Mouse (Mus musculus): ENCODE data around the gene Pias4.
"Not testable (repeated sequence)": the region's sequence is repeated elsewhere in the genome, so short reads cannot be mapped to it uniquely, and the experiment has no call there.

Pias4 gene

DNA sequence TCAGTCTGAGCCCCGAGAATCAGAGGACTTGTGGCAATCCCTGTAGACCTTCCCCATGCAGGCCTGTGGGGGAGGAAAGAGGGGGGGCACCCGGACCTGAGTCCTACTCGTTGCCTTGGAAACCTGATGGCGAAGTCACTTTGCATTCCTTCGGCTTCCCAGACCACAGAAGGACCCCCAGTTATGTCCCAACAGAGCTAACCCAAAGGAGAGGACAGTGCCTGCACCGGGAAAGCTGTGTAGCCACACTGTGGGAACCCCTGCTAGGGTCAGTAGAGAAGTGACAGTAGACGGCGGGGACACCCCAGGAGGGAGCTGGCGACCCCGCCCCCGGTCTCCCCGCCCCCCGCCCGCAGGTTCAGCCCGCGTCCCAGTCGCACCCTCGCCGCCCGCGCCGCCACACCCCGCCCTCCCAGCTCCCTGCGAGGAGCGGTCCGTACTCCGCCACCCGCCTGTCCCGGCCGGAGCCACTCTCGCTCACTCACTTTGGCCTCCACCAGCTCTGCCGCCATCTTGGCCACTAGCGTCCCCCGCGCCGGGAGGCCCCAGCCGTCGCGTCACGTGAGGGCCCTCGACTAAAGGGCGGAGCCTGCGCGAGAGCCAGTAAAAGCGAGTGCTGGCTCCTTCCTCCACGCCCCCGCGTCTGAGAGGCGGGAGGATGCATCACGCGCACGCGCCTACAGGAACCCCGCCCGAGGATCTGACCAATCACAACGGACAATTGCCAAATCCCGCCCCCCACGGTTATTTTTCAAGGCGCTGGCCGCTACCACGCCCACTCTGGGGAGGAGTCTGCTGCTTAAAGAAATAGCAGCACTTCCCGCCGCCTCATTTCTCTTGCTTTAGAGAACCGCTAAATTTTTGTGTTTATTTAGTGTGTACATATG lies at the start of gene Pias4:
Gene Pias4, minus strand, starts transcription at position 724 of the 887 bp plus-strand sequence.
- peak; percentile 100 for DNase-seq

DNA sequence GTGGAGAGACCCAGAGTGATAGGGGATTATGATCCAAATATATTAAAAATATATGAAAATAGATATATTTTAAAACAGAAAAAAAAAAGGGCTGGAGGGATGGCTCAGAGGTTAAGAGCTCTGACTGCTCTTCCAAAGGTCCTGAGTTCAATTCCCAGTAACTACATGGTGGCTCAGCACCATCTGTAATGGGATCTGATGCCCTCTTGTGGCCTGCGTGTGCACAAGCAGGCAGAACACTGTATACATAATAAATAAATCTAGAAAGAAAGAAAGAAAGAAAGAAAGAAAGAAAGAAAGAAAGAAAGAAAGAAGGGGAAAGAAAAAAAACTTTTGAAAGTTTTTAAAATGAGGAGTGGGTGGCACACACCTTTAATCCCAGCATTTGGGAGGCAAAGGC lies 49.5 kb upstream of the Pias4 start:
- not testable (repeated sequence) for DNase-seq

DNA sequence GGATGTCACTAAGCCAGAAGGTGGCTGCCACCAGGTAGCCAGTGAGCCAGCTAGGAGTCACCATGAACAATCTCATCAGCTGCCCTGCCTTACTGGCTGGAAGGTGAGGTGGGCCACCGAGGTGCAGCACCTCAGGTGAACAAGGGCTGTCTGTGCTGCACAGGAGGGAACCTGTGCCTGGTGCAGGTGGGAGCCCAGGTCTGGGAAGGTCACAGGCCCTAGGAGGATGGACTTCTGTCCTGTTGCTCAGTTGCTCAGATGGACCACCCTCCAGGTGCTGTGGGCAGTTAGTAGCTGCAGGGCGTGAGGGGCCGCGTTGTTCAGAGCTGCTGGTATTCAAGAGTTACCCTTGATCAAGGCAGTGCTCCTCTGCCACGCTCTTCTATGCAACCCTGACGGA lies 49.1 kb upstream of the Pias4 start:
- DNase-seq: no peak

DNA sequence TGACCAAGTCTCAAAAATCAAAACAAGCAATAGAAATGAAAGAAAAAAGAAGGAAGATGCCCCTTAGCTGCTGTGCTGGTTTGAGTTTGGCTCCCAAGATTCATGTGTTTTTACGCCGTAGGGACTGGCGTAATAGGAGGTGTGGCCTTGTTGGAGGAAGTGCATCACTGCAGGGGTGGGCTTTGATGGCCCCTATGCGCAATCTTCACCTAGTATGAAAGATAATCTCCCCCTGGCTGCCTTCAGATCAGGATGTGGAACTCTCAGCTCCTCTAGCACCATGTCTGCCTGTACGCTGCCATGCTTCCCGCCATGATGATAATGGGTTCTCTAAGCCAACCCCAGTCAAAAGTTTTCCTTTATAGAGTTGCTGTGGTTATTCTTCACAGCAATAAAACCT lies 48.5 kb upstream of the Pias4 start:
- DNase-seq: no peak

DNA sequence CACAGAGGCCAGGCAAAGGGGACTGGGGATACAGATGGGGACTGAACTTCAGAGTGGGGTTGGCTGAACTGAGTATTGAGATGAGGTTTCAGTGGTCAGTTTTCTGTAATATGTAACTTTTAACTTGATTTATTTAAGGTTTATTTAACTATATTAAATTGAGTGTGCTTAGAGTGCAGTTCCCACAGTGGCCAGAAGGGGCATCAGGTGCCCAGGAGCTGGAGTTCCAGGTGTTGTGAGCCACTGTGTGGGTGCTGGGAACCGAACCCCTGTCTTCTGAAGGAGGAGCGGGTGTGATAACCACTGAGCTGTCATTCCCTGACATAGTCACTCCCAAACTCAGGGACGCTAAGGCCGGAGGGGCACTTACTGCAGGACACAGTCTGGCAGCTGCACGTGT lies 42.4 kb upstream of the Pias4 start:
- DNase-seq: no peak

DNA sequence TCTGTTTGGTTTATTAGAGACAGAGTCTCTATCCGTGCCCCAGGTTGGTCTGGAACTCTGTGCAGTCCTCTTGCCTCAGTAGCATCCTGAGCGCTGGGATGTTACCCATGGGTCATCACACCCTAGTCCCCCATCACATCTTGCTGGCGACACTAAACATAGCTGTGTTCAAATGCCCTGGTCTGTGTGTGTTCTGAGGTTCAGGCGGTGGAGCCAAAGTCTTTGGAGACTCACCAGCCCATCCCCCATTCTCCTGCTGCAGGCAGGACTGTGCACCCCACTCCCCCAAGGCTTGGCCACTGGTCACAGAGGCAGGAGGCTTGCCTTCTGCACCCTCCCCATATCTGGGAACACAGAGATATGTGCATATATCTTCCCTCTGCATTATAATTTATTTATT lies 36.4 kb upstream of the Pias4 start:
- DNase-seq: no peak

DNA sequence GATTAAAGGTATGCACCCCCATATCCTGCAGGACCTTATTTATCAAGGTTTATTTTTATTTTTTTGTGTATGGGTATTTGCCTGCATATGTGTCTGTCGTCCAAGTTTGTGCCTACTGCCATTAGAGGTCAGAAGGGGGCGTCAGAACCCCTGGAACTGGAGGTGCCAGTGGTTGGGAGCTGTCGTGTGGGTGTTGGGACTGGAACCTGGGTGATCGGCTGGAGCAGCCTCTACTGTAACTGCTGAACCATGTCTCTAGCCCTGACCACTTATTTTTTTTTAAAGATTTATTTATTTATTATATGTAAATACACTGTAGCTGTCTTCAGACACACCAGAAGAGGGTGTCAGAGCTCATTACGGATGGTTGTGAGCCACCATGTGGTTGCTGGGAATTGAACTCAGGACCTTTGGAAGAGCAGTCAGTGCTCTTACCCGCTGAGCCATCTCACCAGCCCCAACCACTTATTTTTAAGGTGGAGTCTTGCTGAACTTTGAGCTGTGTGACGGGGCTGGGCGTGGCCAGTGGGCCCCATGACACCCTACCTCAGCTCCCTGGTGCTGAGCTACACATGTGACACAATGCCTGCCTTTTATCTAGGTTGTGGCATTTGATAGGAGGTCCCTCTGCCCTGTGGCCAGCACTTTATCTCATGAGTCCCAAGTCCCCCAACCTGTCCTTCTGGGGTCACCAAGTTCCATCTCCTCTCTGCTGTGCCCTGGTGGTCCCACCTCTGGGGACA lies 35.4 kb upstream of the Pias4 start:
- DNase-seq: no peak

DNA sequence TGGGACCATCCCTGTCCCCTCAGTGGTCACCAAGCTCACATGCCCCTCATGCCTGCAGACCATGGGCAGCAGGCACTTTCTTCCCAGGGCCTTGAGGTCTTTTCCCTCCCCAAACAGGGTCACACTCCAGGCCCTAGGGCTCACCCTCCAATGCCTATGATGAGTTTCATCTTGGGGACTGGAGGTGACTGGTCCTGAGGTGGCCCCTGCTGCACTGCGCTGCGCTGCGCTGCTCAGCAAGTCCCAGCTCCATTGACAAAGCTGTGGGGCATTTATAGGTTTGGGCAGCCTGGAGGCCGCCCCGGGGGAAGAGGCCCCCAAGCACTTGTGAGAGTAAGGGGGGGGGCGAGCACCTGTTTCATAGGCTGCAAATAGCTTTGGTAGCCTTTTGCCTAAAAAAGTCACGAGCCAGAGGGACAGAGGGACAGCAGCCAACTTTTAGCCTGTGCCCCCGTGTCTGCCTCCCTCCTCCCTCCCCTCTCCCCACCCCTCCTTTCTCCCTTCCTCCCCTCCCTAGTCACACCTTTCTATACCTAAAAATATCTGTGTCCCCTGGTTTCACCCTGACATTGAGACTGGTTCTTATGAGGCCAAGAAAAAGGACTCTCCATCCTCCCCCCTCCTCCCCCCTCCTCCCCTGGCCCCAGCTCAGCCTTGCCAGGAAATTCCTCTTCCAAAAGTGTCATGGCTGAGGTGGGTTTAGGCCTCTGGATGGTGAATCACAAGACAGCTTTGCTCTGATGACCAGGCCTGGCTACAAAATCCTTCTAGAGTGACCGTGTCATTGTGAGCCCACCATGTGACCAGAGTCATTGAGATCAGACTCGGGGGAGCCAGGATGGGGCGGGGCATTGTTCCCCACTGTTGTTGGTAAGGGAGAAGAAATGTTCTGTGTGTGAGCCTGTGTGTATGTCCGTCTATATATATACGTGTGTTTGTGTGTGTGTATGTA lies 34.4 kb upstream of the Pias4 start, which contains the start of gene Nmrk2:
Gene Nmrk2, minus strand, starts transcription at position 245 of the 952 bp plus-strand sequence.
- no peak for DNase-seq

DNA sequence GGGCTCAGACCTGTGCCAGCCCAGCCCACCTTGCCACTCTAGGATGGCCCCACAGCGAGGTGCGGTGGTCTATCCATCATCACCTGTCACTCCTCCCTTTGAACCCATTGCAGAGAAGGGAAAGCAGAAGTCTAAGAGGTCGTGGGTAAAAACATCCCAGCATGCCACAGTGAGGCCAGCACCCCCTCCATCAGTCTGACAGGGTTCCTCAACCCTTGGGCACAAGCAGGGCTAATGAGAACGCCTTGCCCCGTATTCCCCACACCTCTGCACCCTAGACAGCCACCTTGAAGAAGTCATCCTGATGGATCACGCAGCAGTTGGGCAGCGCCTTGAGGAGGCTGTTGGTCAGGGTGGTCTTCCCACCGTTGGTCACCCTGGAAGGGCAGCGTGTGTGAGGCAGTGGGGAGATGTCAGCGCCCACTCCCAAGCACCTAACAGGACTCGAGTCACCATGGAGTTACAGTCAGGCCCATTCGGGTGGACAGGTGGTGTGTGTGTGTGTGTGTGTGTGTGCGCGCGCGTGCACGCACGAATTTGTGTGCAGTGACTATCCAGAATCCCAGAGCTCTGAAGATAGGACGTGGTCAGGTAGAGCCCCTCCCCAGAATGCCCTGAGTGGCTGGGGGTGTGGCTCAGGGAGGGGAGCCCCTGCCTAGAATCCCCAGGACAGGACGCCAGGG lies 33.0 kb upstream of the Pias4 start:
- no peak for DNase-seq

DNA sequence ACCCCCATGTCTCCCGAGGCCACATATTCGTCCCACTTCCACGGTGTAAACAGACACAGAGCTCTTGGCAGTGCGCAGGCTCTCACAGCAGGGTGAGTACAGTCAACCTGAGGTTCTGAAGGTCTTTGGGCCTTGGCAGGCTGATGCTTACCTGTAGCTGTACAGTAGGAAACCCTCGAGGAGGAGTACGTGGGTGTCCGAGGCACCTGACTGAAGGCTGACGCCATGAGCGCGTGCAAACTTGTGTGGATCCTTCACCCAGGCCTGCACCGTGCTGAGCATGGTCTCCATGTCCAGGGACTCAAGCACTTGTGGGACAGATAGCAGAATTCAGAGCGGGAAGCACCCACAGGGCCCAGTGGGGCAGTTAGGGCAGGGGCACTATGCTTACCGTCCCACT lies 32.4 kb upstream of the Pias4 start:
- DNase-seq: no peak

DNA sequence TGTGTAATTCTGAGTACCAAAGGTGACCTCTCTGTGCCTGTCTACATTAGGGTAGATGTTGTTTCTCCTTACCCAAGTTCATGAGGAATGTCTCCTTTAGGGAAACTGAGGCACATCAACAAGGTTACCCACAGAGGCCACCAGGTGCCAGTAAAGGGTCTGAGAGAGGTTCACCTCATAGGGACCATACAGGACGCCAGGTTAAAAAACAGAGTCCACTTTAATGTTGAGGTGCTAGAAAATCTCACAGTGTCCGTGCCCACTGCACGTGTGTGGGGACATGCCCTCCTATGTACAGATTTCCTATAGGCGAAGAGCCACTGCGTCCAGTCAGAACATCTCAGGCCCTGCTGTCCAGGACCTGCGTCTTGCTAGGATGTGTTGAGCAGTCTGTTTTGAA lies 31.3 kb upstream of the Pias4 start:
- DNase-seq: no peak

DNA sequence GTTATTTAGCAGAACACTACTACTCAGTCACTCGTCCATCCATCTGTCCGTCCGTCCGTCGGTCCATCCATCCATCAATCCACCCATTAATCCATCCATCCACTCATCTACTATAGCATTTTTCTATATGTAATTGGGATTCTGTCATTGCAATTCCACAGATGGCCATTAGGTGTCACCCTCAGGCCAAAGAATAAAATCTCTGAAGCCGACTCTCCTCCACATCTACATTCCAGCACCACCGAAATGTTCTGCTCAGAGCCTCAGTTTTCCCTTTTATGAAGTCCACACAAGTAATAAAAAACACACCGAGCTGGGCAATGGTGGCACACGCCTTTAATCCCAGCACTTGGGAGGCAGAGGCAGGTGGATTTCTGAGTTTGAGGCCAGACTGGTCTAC lies 30.5 kb upstream of the Pias4 start:
- DNase-seq: peak; percentile 77

DNA sequence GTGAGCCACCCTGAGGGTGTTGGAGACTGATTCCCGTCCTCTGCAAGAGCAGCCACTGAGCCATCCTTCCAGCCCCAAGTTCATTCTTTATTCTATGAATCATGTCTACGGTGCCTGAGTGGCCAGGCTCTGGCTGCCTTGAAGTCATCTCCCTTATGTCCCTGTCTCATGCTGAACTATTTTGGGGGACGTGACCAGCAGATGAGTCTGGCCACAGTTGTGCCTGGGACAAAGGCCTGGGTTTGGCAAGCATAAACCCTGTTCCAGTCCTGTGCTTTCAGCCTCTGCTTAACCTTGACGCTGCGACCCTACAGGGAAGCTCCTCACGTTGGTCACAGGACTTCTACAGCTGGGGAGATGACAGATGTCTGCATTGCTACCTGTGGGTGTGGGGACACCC lies 29.6 kb upstream of the Pias4 start:
- no peak for DNase-seq

DNA sequence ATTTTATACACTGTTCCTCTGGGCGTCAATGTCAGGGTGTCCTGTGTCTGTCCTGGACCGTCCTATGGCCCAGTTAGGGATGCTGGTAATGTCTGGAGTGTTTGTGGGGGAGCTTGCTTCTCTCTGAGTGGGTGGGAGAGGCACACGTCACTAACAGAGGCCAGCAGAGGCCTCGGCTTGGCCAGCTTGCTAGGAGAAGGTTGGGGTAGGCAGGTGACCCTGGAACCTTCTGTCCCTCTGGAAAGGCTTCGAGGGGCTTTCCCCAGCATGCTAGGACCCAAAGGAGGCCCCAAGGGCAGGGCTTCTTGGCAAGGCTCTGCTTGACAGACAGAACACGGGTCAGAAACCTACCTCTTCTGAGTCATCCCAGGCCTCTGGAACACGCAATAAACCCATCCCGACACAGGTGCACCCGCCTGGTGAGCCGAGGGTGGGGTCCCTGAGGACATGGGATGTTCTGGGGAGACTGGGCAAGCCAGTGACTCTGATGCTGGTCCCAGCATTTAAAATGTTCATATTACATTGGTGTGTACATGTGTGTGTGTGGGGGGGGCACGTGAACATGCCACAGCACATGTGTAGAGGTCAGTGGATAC lies 28.8 kb upstream of the Pias4 start:
- DNase-seq: no peak

DNA sequence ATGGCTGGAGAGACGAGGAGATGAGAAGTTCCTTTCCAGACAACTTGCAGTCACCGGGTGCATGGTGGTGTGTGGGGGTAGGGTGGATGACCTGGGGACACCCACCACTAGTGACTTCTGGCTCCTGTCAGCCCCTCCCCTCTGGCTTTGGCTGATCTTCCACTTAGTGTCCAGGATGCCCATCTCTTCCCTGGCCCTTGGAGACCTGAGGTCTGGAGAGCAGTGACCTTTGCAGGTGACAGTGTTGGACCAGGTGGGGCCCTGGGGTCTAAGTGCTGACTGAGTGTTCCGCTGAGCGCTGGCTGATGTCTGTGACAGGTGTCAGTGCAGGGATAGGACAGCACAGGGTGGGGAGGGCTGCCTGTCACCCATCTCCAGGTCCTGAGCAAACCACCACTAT lies 27.6 kb upstream of the Pias4 start:
- no peak for DNase-seq

DNA sequence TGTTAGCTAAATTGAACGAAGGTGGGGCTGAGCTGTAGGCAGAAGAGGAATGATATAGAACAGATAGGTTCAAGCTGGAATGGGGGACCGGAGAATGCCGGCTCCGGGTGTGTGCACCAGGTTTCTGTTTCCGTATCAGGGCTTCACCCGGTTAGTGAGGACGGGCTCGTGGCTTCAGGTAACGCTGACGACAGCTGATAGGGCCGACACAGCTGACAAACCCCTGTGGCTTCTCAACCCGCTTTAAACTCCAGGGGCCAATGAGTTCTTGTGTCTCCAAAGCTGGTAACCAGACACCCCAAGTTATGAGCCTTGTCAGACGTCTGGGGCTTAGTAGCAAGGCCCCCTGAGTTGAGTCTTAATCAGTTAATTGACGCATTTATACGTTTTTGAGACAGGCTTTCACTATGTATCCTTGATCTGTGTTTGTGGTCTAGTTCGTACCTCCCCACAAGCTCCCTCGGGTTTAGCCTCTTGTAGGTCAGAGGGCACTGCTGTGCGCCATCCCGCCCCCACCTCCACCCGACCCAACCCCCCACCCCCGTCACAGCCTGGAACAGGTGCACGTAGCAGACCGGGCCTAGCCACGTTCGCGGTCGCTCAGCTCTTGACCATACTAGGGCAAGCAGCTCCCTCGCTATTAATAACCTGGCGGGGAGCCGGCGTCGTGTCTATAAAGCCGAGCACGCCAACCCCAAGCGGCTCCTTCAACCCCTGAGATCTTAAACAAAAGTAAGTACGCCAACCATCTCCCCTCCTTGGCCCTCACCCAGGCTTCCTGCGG lies 26.5 kb upstream of the Pias4 start:
- DNase-seq: no peak

DNA sequence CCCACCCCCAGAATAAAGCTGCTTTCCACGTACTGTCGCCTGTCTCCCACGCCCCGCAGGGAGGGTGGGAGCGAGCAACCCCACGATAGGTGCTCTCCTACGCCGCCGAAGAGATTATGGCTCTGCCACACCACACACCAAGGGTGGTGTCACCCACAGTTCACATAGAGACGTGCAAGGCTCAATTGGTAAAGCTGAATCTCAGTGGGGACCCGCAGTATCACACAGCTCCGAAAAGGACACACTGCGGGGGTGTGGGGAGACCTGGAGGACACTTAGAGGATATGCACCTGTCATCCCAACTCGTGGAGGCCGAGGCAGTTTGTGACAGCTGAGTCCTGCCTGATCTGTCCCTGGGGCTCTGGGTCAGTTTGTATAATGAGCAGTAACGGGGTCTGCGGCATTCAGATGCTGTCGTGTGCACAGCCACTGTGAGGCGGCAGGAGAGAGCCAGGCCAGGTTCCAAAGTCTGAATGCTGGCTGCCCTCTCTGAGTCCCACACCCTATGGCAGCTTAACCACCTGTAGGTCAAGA lies 25.3 kb upstream of the Pias4 start:
- no peak for DNase-seq

DNA sequence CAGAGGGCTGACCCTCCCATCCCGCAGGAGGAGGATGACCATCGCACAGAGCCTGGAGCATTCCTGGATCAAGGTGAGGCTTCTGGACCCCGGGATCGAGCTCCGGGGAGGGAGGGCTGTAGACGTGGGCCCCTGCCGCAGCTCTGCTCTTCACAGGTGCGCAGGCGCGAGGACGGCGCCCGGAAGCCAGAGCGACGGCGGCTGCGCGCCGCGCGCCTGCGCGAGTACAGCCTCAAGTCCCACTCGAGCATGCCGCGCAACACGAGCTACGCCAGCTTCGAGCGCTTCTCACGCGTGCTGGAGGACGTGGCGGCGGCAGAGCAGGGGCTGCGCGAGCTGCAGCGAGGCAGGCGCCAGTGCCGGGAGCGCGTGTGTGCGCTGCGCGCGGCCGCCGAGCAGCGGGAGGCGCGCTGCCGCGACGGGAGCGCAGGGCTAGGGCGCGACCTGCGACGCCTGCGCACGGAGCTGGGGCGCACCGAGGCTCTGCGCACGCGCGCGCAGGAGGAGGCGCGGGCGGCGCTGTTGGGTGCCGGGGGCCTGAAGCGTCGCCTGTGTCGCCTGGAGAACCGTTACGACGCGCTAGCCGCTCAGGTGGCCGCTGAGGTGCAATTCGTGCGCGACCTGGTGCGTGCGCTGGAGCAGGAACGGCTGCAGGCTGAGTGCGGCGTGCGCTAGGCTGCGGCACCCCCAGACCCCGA lies 24.7 kb upstream of the Pias4 start:
- peak; percentile 89 for DNase-seq

DNA sequence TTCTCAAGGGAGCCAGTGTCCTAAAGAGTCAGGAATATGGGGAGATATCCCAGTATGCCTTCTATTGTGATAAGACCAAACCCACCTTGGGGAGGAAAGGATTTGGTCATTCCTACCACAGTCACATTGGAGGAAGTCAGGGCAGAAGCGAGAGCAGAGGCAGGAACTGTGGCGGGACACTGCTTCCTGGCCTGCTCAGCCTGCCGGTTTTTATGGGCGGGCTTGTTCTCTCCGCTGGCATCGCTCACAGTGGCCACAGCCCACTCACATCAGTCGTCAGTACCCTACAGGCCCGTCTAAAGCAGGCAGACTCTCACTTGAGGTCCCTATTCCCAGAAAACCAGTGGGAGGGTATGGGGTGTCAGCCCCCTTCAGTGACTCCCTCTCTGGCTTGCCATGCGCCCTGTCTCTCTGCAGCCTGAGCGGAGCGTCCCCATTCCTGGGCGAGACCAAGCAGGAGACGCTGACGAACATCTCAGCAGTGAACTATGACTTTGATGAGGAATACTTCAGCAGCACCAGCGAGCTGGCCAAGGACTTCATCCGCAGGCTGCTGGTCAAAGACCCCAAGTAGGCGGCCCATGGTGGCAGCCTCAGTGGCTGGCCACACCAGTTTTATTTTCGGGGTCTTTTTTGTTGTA lies 23.7 kb upstream of the Pias4 start:
- DNase-seq: no peak

DNA sequence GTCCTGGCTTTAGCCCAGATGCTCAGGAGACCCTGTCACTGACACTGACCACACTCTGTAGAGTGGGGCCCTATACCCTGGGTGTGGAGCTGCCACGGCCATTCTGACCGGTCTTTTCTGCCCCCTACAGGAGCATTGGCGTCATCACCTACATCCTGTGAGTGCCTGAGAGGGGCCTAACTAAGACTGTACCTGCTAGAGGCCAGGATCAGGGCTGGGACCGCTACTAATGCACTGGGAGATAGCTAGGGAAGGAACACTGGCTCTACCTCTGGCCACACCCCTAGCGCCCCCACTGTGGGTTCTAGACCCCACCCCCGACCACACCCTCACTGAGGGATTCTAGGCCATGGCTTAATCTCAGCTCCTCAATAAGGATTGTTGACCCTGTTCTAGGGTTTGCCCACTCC lies 23.2 kb upstream of the Pias4 start:
- no peak for DNase-seq
